Mouse (Mus musculus): ENCODE results near the gene Prdx5. TPM values are rescaled to one million over a fixed set of nuclear protein-coding genes. Genes with fewer than 3 reads are reported as not detected.

Prdx5 gene
- total RNA-seq, 4 experiments from 2014 or later, result 620 to 842 (median 766) TPM

DNA sequence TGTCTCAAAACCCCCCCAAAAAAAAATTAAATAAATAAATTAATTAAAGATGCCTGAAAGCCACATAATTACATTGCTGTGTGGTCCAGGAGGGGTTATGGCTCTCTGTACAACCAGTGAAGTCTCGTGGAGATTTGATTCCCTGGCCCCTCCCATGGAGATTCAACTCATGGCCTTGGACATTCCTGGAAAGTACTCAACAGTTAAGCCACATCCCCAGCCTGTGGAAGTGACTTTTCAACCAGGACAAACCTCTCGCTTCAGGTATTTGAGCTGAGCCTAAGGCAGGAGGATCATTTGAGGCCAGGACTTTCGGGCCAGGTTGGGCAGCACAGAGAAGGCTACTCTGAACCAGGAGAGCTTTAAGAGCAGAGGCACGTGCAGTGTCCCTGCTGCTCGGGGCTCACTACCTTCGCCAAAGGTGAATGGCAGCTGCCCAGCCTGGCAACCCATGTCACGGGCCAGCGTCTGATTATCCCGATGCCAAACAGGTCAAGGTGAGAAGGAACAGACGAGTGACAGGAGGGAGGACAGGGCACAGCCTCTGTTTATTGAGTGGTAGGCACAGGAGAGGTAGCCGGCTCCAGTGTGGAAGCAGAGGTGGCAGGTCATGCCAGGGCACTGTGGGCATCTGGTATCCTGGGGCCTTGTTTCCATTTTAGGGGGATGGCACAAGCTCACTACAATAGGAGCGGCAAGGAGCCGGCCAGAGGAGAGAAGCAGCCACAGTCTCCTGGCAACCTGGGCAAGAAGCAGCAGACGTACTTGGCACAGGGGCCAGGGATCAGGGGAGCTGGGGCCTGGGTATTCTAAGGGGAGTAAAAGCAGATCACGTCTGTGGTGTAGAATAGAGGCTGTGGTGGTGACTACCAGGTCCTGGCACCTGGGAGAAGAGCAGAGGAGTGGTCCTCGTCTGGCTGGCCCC is 27.9 kb upstream of the Prdx5 start:
- peak; percentile 55 for DNase-seq (ENCODE audit: low spot score)

DNA sequence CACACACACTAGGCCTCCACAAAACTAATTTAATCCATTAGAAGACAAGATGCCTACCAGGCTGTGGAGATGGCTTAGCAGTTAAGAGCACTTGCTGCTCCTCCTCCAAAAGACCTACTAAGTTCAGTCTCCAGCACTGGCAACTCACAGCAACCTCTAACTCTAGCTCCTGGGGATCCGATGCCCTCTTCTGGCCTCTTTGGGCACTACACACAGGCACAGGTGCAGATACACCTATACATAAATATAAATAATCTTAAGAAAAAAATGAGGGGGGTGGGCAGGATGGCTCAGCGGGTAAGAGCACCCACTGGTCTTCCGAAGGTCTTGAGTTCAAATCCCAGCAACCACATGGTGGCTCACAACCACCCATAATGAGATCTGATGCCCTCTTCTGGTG is 26.4 kb upstream of the Prdx5 start:
- no peak for DNase-seq (ENCODE audit: low spot score)

DNA sequence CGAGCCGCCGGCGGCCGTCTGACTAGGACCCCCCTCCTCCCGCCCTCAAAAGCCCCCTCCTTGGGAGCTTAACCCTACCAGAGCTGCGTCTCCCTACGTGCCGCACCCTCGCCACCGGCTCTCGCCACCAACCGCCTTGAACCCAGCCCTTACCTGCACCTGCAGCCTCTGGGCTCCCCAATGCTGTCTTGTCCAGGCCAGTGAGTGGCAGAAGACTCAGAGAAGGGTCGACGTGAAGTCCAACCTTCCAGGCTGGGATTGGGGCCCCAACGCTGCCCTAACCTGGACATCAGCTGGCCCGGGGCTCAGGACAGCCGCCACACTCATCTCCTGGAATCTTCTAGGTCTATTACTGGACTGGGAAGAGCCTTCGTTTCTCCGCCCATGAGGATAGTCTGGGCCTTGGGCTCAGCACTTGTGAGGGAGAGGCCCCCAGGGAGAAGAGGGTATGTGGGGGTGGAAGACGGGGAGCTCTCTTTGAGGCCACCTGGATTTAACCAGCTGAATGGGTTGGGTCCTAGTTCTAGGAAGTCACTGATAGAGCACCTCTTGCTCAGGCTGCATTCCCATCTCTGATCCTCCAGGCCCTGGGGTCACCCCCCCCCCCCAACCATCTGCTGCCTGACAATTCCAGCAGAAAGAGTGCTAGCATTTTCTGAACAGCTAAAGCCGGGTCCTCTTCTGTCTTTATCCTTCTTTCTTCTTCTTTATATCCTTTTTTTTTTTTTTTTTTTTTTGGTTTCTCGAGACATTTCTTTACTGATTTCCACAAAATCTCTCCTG is 24.5 kb upstream of the Prdx5 start, which contains the start of gene Kcnk4:
Gene Kcnk4, minus strand, starts transcription at position 321 of the 783 bp plus-strand sequence.
- no peak for DNase-seq (ENCODE audit: low spot score)

DNA sequence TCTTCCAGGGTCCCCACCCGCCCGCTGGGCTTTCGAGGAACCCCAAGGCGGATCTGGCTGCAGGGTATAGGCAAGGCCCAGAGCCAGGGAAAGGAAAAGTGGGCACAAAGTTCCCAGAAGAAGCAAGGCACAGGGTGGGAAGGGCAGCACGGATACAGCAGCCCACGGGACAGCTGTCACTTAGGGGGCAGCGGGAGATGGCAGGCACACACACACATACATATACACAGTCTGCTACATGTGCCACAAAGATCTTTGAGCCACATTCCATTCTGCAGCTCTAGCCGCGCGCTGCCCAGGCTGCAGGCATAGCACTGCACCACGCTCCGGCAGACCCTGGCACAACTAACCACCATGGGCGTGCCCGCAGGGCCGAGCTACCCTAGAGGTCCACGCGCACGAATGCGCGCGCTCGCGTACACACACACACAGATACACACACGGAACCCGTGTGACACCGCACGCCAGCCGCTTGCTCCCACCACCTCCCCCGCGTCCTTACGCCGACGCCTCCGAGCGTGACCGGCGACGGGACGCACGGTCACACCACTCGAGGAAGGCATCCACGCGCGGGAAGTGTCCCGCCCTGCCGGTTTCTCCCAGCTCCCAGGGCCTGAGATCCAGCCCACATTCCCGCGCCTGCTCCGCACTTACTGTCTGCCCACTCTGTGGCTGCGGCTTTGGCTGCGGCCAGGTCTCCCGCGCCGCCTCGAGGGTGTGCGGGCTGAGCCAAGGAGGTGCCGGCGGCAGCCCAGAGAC is 23.7 kb upstream of the Prdx5 start:
- DNase-seq (ENCODE audit: low spot score), result no peak

DNA sequence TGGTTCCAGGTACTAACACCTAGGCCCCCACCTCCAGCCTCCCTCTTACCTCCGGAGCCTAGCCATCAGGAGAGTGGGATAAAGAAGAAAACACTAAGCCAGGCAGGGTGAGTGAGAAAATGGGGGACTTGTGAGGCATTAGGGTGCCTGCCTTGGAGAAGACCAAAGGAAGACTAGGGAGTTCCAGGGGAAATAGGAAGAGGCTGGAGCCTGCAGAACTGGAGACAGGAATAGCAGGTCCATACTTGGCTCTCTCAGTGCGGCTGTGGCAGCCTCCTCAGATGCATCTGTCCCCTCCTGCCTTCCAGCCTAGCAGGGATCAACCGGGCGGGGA is 23.2 kb upstream of the Prdx5 start:
- DNase-seq (ENCODE audit: low spot score), result no peak

DNA sequence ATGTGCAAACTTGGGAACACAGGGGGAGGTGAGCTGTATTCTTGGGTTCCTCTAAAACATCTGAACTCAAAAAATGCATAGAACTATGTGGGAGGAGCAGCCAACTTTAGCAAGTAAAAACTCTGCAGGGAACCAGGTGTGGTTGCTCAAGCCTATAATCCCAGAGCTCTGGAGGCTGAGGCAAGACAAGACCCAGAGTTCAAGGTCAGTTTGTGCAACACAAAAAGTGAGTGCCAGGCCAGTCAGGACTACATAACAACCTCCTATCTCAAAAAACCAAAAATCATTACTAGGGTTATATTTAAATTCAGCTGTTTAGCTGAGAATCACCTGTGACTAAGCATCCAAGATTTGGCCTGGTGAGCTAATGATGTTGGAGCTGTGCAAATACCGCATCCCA is 22.1 kb upstream of the Prdx5 start:
- no peak for DNase-seq (ENCODE audit: low spot score)

DNA sequence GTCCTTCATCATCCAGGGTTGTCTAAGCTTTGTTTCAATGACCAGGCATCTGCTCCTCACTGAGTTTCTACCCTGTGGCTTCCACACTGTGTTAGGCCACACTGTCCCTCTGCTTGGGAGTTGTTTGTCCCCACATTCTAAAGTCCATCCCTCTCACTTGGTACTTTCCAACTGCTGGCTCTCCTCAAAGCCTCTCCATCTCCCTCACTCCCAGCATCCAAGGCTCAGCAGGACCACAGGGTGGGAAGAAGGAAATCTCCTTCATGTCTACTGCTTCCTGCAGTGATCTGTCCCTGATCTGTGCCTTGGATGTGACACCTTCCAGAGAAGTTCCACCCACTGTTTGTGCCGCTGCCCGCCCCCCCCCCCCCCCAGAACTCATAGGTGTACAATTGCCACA is 21.1 kb upstream of the Prdx5 start:
- DNase-seq (ENCODE audit: low spot score), result no peak

DNA sequence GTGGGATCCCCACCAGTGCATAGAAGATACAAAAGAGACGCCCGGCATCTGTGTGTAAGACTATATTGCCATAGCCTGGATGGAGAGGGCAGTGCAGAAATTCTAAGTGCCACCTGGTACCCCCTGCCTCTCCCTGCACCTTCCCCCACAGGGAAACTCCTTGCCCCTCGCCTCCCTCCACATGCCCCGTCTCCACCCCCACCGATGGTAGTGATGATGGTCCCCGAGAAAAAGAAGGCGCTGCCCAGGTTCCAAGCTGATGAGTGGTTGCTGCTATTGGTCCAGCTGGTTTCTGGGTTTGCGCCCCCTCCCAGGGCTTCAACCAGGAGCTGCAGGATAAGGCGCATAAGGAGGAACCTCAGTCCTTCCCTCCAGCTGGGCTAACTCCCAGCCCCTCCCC is 18.2 kb upstream of the Prdx5 start:
- DNase-seq (ENCODE audit: low spot score), result no peak

DNA sequence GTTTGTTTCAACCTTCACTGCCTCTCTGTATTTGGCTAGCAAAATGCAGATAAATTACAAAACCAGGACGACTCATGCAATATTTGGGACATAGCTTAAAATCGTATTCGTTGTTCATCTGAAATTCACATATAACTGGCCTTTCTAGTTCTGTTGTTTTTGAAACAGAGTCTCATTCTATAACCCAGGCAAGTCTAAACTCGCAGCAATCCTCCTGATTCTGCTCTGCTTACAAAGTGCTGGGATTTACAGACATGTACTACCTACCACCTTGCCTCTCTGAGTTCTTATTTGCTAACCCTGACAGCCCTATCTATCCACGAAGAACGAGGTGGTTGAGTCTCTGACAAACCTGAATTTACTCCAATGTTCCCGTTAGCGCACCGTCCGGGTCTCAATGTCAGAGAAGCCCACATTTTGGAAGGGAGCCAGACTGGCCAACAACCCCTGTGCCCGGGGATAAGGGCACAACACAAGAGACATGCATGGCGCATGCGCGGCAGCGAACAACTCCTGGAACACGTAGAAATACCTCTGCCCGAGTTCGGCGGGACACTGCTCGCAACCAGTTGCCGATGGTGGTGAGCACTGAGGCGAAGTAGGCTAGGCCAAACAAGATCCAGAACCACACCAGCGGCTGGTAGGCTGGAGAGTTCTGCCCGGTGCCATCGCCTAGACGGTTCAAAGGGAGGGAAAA is 16.8 kb upstream of the Prdx5 start:
- DNase-seq (ENCODE audit: low spot score), result no peak

DNA sequence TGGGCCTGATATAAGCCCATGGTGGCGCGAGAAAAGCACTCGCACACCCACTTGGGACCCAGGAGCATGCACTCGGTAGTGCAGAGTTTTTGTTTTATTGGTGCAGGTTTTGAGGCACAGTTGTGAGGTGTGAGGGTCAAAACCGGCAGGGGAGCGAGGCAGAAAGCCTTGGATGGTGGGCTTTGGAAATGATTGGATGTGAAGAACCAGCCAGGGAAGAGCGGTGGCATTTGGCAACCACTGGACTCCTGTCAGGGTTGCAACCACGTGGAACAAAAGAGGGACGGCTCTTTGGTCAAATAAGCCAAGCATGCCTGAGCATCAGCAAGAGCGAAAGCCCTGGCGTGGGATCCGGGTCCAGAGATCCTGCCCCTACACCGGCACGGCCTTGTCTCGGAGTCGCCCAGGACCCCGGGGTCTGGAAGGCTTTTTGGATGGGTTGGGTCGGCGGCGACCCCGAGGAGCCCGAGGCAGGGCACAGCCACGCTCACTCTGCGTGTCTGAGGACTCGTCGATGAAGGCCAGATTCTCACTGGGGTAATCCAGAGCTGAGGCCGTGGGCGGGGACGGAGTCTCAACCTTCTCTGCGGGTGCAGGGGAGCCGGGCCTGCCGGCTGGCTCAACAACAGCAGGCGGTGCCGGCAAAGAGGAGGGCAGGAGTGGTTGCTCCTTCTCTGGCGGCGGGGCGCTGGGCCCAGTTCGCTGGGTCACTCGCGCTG is 15.9 kb upstream of the Prdx5 start:
- DNase-seq (ENCODE audit: low spot score), result no peak

DNA sequence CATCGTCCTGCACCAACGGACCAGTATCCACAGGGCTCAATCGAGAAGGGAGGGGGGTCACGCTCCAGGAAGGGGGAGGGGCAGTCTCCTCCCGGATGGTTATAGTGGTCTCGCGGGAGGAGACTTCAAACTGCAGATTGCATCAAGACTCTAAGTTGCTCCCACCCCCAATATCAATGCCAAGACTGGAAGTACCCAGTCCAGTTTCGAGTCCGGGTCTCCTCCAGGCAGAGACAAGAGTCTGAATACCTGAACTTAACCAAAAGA is 15.3 kb upstream of the Prdx5 start, which contains the start of gene Catsperz:
Gene Catsperz, minus strand, starts transcription at position 74 of the 267 bp plus-strand sequence.
- no peak for DNase-seq (ENCODE audit: low spot score)

DNA sequence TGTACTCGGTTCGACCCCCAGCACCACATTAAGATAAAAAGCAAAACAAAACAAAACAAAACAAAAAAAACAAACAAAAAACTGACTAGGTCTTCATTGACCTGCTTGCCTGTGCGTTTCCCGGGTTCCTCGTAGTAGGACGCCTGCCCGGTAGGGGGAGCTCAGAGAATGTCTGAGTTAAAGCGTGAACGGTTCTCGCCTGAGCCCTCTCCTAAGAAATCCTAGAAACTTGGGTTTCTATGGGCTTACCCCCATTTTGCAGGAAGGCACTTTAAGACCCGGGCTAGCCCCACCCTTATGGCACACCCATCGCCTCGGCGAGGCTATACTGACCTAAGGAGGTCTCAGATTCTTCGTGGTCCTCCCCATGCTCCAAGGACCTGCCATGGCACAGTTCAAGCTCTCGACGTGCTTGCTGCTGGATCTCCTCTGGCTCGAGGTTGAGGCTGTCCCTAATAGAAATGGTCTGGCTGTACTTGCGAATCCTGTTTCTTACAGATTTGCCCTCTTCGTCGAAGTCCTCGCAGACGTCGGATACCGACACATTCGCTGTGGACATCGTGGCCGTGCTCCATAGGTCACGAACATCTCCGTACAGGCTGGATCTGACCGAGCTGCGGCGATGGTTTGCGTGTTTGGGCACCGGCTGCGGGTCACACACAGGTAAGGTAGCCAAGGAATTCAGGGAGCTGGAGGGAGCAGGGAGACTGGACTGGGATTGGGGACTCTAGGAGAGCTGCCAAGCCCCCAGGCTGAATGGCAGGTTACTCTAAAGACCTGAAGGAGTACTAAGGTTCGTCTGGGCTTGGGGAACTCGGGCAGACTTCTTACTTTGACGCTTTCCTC is 14.8 kb upstream of the Prdx5 start:
- DNase-seq (ENCODE audit: low spot score), result peak; percentile 87

DNA sequence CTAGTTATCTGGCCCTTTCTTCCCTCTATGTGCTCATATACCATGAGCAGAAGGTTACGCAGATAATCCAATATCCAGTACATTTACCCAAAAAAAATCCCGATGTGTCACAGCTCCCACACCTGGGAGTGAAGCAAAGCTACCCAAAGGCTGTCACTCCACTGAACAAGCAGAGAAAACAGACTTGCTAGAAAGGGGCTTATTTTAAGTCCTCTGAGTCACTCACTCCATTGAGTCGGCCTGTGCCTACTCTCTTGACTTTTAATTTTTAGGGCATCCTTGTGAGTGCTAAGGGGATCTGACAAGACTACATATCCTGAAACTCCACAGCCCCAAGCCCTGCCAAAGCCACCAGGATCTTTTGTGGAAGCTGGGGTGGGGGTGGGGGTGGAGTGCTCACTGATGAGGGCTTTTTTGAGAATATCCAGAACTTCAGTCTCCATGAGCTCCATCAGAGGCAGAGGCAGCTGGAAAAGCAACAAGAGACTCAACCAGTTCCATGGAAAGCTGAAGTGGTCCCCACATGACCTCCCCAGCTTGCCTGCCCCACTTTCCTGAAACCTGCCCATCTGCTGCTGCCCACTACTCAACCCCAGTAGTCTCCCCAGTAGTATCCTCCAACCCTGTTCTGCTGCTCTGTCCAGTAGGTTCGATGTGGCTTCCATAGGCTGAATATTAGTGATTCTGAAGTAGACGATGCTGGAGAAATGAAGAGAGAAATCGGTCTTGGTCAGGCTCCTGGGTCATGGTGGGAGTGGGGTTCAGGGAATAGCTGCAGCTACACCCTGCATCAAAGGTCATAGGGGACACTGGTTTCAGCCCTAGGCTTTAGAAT is 13.2 kb upstream of the Prdx5 start:
- no peak for DNase-seq (ENCODE audit: low spot score)

DNA sequence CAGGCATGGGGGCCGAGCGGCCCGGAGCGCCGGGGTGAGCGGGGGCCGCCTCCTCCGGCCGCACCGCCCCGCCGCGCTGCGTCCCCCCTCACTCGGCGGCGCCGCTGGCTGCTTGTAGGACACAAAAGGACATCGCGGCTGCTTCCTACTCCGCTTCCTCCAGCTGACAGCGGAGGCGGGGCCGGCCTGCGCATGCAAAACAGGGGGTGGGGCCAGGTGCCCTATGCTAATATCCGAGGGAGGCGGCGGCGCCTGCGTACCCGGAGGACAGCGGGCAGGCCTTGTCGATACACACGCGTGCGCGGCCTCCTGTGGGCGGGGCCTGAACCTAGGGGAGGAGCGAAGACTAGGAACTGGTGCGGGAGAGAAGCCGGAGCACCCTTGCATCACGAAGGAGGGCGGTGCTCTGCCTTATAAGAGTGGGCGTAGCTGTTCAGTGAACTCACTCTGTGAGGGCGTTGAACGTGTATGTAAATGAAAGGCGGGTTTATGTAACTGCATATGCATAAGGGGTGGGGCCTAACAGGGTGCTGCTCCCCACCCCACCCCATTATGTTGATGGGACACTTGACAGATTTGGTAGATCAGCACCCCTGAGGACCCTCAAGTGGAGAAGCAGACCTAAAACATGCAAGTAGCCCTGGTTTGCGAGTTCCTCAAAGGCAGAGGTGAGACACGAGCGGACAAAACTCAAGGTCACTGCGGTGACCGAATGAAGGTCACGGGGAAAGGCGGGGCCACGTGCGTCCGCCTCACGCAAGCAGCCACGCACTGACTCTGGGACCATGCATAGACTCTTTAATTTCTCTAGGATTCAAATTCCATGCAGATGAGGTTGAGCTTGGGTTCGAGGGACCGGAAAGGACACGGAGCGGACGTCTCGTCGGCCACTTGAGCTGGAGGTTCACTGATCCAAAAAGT is 12.0 kb upstream of the Prdx5 start, which contains the start of gene Esrra:
Gene Esrra, minus strand, starts transcription at position 167 of the 921 bp plus-strand sequence.
- DNase-seq (ENCODE audit: low spot score), result peak; percentile 100

DNA sequence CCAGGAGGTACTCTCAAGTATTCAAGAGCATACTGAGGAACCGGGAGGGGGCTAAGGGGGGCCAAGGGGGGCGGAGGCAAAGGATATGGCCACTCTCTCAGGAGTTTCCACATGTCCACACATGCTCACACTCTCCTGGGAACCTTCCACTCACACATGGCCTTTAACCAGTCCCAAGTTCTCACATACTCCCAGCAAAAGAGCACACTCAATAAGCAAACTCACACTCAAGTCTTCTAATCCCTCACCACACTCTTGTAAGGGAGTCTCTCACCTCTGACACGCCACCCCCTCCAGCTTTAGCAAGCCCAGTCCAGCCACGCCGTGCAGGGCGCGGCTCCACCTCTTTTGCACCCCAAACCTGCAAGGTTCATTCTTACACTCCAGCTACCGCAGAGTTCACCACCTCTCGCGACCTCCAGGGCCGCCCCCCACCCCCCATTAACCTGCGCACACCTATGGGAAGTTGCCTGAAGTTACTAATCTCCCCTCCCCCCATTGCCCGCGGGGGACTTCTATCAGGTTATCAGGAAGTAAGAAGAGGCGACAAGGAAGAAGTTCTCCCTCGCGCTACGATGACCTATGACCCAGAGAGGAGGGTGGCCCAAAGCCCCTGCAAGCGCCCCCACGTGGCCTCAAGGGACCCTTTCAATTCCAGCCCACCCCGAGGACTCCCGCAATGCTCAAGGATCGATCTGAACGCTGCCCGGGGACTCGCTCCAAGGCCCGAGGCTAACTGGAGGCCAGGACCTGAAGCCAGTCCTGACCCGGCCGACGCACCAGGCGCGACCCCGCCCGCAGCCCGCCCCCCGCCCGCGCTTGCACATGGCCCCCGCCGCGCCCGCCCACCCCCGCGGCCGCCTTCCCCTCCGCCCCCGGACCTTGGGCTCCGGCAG is 11.1 kb upstream of the Prdx5 start:
- DNase-seq (ENCODE audit: low spot score), result peak; percentile 39

DNA sequence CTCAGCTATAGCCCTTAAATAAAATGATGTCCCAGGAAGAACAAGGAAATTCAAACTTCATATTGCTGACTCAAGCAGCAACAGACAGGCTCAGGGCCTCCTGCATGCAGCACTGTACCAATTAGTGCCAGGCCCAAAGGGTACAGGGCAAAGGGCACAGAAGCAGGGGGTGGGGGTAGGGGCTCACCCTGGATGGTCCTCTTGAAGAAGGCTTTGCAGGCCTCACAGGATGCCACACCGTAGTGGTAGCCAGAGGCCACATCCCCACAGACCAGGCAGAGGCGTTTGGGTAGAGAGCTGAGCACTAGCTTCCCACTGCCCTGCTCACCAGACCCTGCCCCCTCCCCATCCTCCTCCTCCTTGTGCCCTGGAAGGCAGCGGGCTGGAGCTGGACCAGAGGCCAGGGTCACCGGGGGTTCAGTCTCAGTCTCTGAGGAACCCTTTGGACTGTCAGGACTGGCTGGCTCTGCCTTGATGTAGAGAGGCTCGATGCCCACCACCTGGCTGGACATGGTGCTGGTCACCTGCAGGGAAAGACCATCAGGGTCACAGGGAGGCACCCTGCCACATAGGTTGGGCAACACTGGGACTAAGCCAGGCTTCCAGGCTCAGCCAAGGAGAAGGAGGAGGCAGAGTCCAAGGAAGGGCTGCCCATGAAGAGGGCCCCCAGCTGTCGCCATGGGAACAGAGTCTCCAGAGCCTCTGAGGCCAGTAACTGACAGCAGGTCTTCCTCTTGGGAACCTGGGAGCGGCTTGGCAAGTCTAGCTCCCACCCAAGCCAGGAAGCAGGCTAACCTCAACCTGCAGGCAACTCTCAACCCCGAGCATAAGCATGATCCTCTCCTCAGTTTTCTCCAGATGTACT is 10.2 kb upstream of the Prdx5 start:
- DNase-seq (ENCODE audit: low spot score), result no peak

All from heart, adult 8-10 months (tissue).